Mouse (Mus musculus) hindbrain, embryonic 15.5 days (tissue): Measurements from ENCODE around the gene Plekha8. TPM values are rescaled to one million over a fixed set of nuclear protein-coding genes. Genes with fewer than 3 reads are reported as not detected.

Experiments used
- ATAC-seq: fragments of 200-750 bp; cut with Nextera tagmentation; 2 replicates; pipeline ENCODE4 v1.8.0; 2017; ENCODE audit warnings: low read depth, moderate number of reproducible peaks, moderate TSS enrichment; ENCODE audit not compliant: low FRiP score
- H3K27ac ChIP-seq: fragments of 300-500 bp; sonication (generic); replicated peaks from 2 replicates; pipeline ENCODE4 v1.5.1; 2015; ENCODE audit warnings: mild to moderate bottlenecking, inconsistent platforms
- H3K27me3 ChIP-seq: fragments of 300-500 bp; sonication (generic); 2 replicates; pipeline ENCODE4 v1.6.1; 2015; ENCODE audit warnings: control low read depth, inconsistent platforms
- H3K36me3 ChIP-seq: fragments of 300-500 bp; sonication (generic); 2 replicates; pipeline ENCODE4 v1.6.1; 2015; ENCODE audit warnings: control low read depth, inconsistent platforms
- H3K4me1 ChIP-seq: fragments of 300-500 bp; sonication (generic); replicated peaks from 2 replicates; pipeline ENCODE4 v1.6.1; 2015; ENCODE audit warnings: control low read depth, inconsistent platforms
- H3K4me2 ChIP-seq: fragments of 300-500 bp; sonication (generic); 2 replicates; pipeline ENCODE4 v1.6.1; 2015; ENCODE audit warnings: moderate library complexity, mild to moderate bottlenecking, inconsistent platforms
- H3K4me3 ChIP-seq: fragments of 300-500 bp; sonication (generic); 2 replicates; pipeline ENCODE4 v1.5.1; 2015; ENCODE audit warnings: mild to moderate bottlenecking, inconsistent platforms
- H3K9ac ChIP-seq: fragments of 300-500 bp; sonication (generic); 2 replicates; pipeline ENCODE4 v1.6.1; 2015; ENCODE audit warnings: inconsistent platforms
- H3K9me3 ChIP-seq: fragments of 300-500 bp; sonication (generic); 2 replicates; pipeline ENCODE4 v1.6.1; 2016; ENCODE audit warnings: control low read depth, inconsistent platforms
- WGBS: fragments of 180-500 bp; shearing (Covaris S2); methylation state at CpG from one replicate; pipeline ENCODE4 v1.1.7; 2015; 5-methylcytosine and 5-hydroxymethylcytosine counted together
- polyA plus RNA-seq: library from polyadenylated mRNA; unstranded; fragments of >200 nt; fragmentation: Nextera tagmentation; extraction: Ambion mirVana; gene quantifications from 2 replicates; pipeline ENCODE4 v1.2.1, GENCODE M21; 2015

The Plekha8 gene
- polyA plus RNA-seq: 7.9 TPM in 2 replicates

GRCm38 (mm10) chr6:54594469-54595329, at the start of gene Plekha8:
Plekha8 (plus strand) TSS chr6:54595111.
- peak within 1 kb of the TSS; percentile 75 for H3K9ac ChIP-seq
- H3K4me3 ChIP-seq: peak within 1 kb of the TSS; percentile 83
- peaks cover 43% of the 10 kb centered on the region for H3K4me1 ChIP-seq
- no peaks in the 10 kb centered on the region for H3K36me3 ChIP-seq
- peak; percentile 93 for ATAC-seq
- no peaks in the 10 kb centered on the region for H3K27me3 ChIP-seq
- WGBS: under 1% methylated on average over 45 of the region's 49 CpGs
- peak within 1 kb of the TSS; percentile 78 for H3K27ac ChIP-seq
- H3K9me3 ChIP-seq: no peaks in the 10 kb centered on the region
- H3K4me2 ChIP-seq: peak within 1 kb of the TSS; percentile 70

GRCm38 (mm10) chr6:54548314-54549019, 46.4 kb upstream of the Plekha8 start:
- H3K4me3 ChIP-seq: no peak overlapping the region
- H3K27ac ChIP-seq: peak overlapping the region; percentile 44; the same call in 1 of the 2 replicates

GRCm38 (mm10) chr6:54549311-54549710, 45.6 kb upstream of the Plekha8 start:
- WGBS: 57% methylated on average over 4 of the region's 4 CpGs
- H3K4me2 ChIP-seq: no peak overlapping the region
- peaks cover 10% of the 10 kb centered on the region; the same call in 1 of the 2 replicates for H3K36me3 ChIP-seq
- no peaks in the 10 kb centered on the region for H3K9me3 ChIP-seq
- ATAC-seq: no peak
- H3K27me3 ChIP-seq: no peaks in the 10 kb centered on the region
- no peak overlapping the region for H3K9ac ChIP-seq
- no peak overlapping the region for H3K4me3 ChIP-seq
- H3K27ac ChIP-seq: no peak overlapping the region
- peaks cover 33% of the 10 kb centered on the region for H3K4me1 ChIP-seq

More at GRCm38 (mm10) chr6:54548314-54549019, 46.4 kb upstream of the Plekha8 start:
- Histone ChIP-seq H3K9ac (no peak overlapping the region), H3K4me1 (peaks cover 25% of the 10 kb centered on the region), H3K27me3 (no peaks in the 10 kb centered on the region), H3K9me3 (no peaks in the 10 kb centered on the region), H3K4me2 (no peak overlapping the region), H3K36me3 (peaks cover 15% of the 10 kb centered on the region)
- peak; percentile 32; the same call in 1 of the 2 replicates for ATAC-seq
- WGBS: 52% methylated on average over 13 of the region's 13 CpGs

- Histone ChIP-seq H3K27me3 (no peaks in the 10 kb centered on the region), H3K4me1 (peaks cover 49% of the 10 kb centered on the region), H3K9me3 (no peaks in the 10 kb centered on the region), H3K9ac (no peak overlapping the region), H3K27ac (no peak overlapping the region), H3K4me3 (no peak overlapping the region), H3K36me3 (peaks cover 4% of the 10 kb centered on the region; the same call in 1 of the 2 replicates), H3K4me2 (no peak overlapping the region)
- ATAC-seq: no peak
- 57% methylated on average over 7 of the region's 7 CpGs for WGBS
Observed at GRCm38 (mm10) chr6:54550801-54551323, 44.0 kb upstream of the Plekha8 start.

GRCm38 (mm10) chr6:54552721-54553413, 42.0 kb upstream of the Plekha8 start:
- Histone ChIP-seq H3K27me3 (no peaks in the 10 kb centered on the region), H3K27ac (peak overlapping the region; percentile 62), H3K4me3 (no peak overlapping the region), H3K9ac (no peak overlapping the region), H3K4me1 (peaks cover 51% of the 10 kb centered on the region), H3K36me3 (no peaks in the 10 kb centered on the region), H3K4me2 (no peak overlapping the region), H3K9me3 (no peaks in the 10 kb centered on the region)
- ATAC-seq: peak; percentile 69
- WGBS: 18% methylated on average over 9 of the region's 9 CpGs

GRCm38 (mm10) chr6:54553632-54554031, 41.3 kb upstream of the Plekha8 start:
- ATAC-seq: no peak
- Histone ChIP-seq H3K9ac (no peak overlapping the region), H3K4me3 (no peak overlapping the region), H3K36me3 (no peaks in the 10 kb centered on the region), H3K4me1 (peaks cover 51% of the 10 kb centered on the region), H3K27me3 (no peaks in the 10 kb centered on the region), H3K27ac (peak overlapping the region; percentile 46), H3K4me2 (no peak overlapping the region), H3K9me3 (no peaks in the 10 kb centered on the region)
- 49% methylated on average over 2 of the region's 2 CpGs for WGBS

GRCm38 (mm10) chr6:54554341-54555110, 40.4 kb upstream of the Plekha8 start:
- H3K9ac ChIP-seq: no peak overlapping the region
- peak overlapping the region; percentile 46 for H3K27ac ChIP-seq
- no peaks in the 10 kb centered on the region for H3K9me3 ChIP-seq
- no peak overlapping the region for H3K4me2 ChIP-seq
- no peak overlapping the region for H3K4me3 ChIP-seq
- H3K27me3 ChIP-seq: no peaks in the 10 kb centered on the region
- H3K4me1 ChIP-seq: peaks cover 49% of the 10 kb centered on the region
- no peaks in the 10 kb centered on the region for H3K36me3 ChIP-seq
- ATAC-seq: peak; percentile 87
- 9% methylated on average over 8 of the region's 8 CpGs for WGBS

GRCm38 (mm10) chr6:54555816-54556215, 39.1 kb upstream of the Plekha8 start:
- Histone ChIP-seq H3K9ac (no peak overlapping the region), H3K27ac (no peak overlapping the region), H3K4me3 (no peak overlapping the region), H3K4me2 (no peak overlapping the region), H3K9me3 (no peaks in the 10 kb centered on the region), H3K36me3 (no peaks in the 10 kb centered on the region), H3K27me3 (no peaks in the 10 kb centered on the region), H3K4me1 (peaks cover 49% of the 10 kb centered on the region)
- ATAC-seq: no peak
- 40% methylated on average over 1 of the region's 1 CpGs for WGBS

- H3K9me3 ChIP-seq: no peaks in the 10 kb centered on the region
- no peak for ATAC-seq
- 96% methylated on average over 7 of the region's 7 CpGs for WGBS
- H3K4me1 ChIP-seq: peaks cover 48% of the 10 kb centered on the region
- H3K4me2 ChIP-seq: no peak overlapping the region
- no peak overlapping the region for H3K27ac ChIP-seq
- no peaks in the 10 kb centered on the region for H3K27me3 ChIP-seq
- H3K4me3 ChIP-seq: no peak overlapping the region
- H3K9ac ChIP-seq: no peak overlapping the region
- H3K36me3 ChIP-seq: no peaks in the 10 kb centered on the region
Observed at GRCm38 (mm10) chr6:54557671-54558070, 37.2 kb upstream of the Plekha8 start.

GRCm38 (mm10) chr6:54558466-54558865, 36.4 kb upstream of the Plekha8 start:
- ATAC-seq: no peak
- H3K9ac ChIP-seq: no peak overlapping the region
- H3K36me3 ChIP-seq: no peaks in the 10 kb centered on the region
- no peaks in the 10 kb centered on the region for H3K9me3 ChIP-seq
- peaks cover 47% of the 10 kb centered on the region for H3K4me1 ChIP-seq
- no peak overlapping the region for H3K4me3 ChIP-seq
- 50% methylated on average over 7 of the region's 7 CpGs for WGBS
- H3K27ac ChIP-seq: 0 out of 2 replicates have a peak overlapping the region, but pooled peaks have one; percentile 7
- H3K27me3 ChIP-seq: no peaks in the 10 kb centered on the region
- no peak overlapping the region for H3K4me2 ChIP-seq
